Mouse (Mus musculus) brain, embryonic 14.5 days (tissue): ENCODE measurements at regions not wholly inside any gene's neighbourhood (a gene's known extent, or its start where the extent isn't known, plus 50 kb on each side); places are given as distances from the start of the nearest gene placed in this dataset.

Experiments
- CTCF ChIP-seq: fragments of 200-500 bp; IDR thresholded peaks from 2 replicates; pipeline ENCODE4 v1.5.1; 2012; ENCODE audit warnings: inconsistent platforms, mild to moderate bottlenecking, moderate library complexity, borderline replicate concordance; ENCODE audit not compliant: insufficient read depth, insufficient read length; ENCODE audit errors: extremely low read depth
- POLR2A ChIP-seq: fragments of 200-500 bp; IDR thresholded peaks from 2 replicates; pipeline ENCODE4 v1.6.1; 2012; ENCODE audit warnings: mild to moderate bottlenecking, inconsistent platforms, borderline replicate concordance; ENCODE audit not compliant: poor library complexity, insufficient read depth, insufficient read length, severe bottlenecking; ENCODE audit errors: extremely low read depth

DNA sequence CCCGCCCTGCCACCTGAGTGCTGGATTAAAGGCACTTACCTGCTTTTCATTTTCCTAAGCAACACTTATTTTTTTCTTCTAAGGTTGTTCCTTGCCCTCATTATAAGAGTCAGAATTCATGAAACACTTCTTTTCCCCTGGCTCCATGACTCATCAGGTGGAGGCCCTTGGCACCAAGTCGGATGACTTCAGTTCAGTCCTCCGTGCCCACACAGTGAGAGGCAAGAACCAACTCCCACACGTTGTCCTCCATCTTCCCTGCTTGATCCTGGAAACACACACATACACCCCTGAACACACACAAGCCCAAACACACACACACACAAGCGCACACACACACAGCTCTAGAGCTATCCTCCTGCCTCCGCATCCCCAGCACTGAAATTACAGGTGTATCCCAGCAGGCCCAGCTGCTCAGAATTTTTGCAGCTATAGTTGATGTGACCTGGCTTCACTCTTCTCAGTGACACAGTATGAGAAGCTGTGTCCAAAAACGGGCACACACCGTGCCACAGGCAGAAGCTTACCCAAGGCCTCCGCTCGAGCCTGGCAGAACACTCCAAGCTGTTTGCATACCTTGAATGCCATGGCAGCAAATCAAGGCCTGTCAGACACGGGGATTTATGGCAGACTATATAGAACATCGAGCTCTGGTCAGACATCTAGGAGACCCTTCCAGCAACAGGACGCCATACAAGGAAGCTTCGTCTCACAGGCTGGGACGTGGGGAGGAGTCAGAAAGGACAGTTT, 49.7 kb upstream of the Ier3 start:
- TF ChIP-seq CTCF, result no peak
- TF ChIP-seq POLR2A, result no peak
